Mouse (Mus musculus) T-helper 17 cell (primary cell): ENCODE results near the gene Ptprn2.

Source experiments
- in situ Hi-C, 2 experiments: fragments of 300-600 bp; cut with MboI, MseI; formaldehyde crosslinking; loops; 1 replicate in 1 of 2; 2 replicates in 1 of 2; pipeline ENCODE4 v1.15.1; 2025; ENCODE audit warnings: high pct_unique_total_duplicates in 2 of 2

Gene Ptprn2

DNA sequence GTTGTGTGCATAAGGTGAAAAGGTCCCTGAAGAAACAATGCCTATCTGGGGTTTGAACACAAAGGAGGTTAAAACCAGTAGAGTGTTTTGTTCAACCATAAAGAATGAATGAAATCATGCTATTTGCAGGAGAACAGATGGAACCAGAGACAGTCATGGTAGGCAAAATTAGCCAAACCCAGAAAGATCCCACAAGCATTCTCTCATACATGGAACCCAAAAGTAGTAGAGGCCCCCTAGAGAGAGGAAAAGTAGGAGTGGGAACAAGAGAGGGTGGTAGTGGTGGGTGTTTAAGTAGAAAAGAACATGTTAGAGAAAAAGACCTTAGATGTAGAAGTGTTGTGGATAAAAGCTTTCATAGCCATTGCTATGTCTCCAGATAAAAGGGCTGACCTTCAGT is 719.4 kb downstream of the Ptprn2 start:
- in situ Hi-C loops, result no loop called here

- in situ Hi-C loops, result no loop called here
Measured at GRCm38 (mm10) chr12:117207421-117208120, 722.1 kb downstream of the Ptprn2 start.

GRCm38 (mm10) chr12:117210467-117210866 is 724.9 kb downstream of the Ptprn2 start:
- in situ Hi-C loops, result no loop called here

DNA sequence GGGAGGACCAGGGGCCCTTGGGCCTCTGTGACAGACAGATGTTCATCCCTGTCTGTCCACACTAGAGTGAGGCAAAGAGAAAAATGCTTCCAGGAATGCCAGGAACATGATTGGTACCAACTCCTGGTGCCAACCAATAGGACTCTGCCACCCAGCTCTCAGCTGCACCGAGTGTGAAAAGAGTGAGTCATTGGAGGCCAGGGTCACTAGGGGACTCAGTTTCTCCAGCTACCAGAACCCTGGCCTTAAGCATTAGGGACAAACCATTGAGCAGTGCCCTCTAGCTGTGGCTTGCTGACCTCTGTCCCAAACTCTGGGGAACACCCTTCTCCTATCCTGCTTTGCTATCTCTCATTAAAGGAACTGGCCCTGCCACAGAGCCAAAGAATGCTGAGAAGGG is 728.0 kb downstream of the Ptprn2 start:
- in situ Hi-C loops, result no loop called here

- in situ Hi-C loops, result no loop called here
Measured at GRCm38 (mm10) chr12:117214272-117214671, 728.8 kb downstream of the Ptprn2 start.

DNA sequence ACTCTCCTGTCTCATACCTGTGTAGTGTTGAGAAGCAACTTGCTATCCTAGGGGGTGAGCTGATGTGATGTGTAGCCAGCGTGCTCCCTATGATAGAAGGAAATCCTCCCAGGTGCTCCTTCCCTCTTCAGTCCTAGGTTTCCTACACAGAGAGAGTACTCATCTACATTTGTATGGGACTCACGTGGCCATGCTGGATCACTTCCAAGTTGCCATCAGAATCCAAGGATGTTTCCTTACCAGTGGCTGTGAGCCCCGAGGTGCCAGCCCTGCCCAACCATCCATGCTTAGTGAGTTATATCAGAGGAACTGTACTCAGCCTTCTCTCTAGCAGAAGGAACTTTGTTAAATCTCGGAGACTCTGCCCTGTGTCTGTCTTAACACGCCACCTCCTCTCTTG is 729.4 kb downstream of the Ptprn2 start:
- in situ Hi-C loops, result no loop called here

DNA sequence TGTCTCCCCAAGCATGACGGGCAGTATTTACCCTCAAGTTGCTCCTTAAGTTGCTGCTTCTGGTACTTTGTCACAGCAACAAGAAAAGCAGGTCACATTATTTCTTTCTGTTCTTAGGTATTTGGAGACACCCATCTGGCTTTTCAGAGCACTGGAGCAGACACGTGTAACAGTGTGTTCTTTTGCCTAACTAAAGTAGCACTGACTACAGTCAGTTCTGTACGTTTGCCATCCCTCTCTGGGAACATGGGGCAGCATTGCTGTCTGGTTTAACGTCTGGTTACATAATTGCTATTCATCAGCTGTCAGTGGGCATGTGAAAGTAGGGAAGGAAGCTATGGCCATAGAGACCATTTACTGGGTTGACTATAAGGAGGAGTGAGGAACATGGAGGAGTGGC is 736.4 kb downstream of the Ptprn2 start:
- in situ Hi-C loops, result no loop called here

- in situ Hi-C loops, result no loop called here
Measured at GRCm38 (mm10) chr12:117224036-117224435, 738.5 kb downstream of the Ptprn2 start.

GRCm38 (mm10) chr12:117227236-117227635 is 741.7 kb downstream of the Ptprn2 start:
- in situ Hi-C loops, result no loop called here

- in situ Hi-C loops, result no loop called here
Measured at GRCm38 (mm10) chr12:117229442-117229841, 743.9 kb downstream of the Ptprn2 start.

DNA sequence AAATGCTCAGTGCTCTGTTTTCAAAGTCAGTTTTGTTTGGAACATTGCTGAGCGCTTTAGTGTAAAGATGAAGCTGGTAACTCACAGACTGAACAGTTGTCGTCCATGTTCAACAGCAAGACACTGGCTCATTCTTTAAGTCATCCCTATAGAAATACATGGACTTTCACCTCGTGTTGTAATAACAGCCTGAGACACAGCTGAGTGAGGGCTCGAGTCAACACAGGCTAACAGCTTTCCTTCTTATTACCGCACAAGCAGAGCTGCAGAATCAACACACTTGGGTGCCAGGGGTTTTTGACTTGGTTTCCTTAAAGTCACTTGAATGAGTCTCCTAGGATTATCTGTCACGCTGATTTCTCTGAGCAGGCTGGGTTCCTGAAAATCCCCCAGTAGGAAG is 744.8 kb downstream of the Ptprn2 start:
- in situ Hi-C loops, result no loop called here

DNA sequence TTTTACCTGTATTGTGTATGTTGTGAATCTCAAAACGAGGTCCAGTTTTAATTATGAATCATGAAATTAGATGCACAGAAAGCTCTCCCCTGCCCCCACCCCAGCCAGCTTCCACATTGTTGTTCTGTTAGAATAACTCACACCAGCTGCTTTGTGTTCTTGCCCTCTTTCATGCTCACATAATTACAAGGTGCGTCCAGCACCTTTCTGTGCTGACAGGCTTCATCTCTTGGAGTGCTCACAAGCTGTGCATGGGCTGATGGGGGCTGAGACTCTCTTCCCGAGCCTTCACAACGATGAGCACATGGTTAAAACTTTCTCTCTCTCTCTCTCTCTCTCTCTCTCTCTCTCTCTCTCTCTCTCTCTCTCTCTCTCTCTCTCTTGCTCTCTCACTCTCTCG is 746.3 kb downstream of the Ptprn2 start:
- in situ Hi-C loops, result no loop called here

DNA sequence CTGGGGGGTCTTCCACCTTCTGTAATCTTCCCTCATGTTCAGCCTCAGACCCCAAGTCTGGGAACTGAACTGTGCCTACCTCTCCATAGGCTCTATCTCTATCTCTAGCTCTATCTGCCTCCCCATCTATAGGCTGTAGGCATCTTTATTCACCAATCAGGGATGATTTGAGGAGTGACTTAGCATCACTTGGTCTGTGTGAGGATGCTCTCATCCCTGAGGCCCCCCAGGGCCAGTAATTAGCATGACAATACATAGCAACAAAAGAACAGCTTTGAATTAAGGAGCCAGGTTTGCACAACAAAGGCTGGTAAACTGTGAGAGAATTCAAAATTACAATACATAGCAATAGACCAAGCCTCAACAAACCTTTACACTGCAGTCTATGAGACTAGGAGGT is 749.6 kb downstream of the Ptprn2 start:
- in situ Hi-C loops, result no loop called here

GRCm38 (mm10) chr12:117236020-117236734 is 750.7 kb downstream of the Ptprn2 start:
- in situ Hi-C loops, result no loop called here

DNA sequence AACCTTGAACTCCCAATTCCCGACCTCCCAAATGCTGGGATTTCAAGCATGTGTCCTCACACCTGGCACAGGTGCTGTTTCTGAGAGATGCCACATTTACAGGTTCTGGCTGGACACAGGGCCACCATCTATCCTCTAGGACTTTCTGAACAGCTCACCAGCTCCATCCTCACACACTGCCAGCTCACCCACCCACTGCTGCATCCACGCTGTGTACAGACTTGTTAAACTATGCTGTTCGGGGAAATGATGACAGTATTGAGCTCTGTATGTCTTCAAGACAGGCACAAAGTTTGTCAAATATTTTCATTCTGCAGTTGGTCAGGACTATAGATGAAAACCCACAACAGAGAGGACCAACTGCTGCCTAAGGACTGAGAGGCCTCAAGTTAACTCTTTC is 751.5 kb downstream of the Ptprn2 start:
- in situ Hi-C loops, result no loop called here

DNA sequence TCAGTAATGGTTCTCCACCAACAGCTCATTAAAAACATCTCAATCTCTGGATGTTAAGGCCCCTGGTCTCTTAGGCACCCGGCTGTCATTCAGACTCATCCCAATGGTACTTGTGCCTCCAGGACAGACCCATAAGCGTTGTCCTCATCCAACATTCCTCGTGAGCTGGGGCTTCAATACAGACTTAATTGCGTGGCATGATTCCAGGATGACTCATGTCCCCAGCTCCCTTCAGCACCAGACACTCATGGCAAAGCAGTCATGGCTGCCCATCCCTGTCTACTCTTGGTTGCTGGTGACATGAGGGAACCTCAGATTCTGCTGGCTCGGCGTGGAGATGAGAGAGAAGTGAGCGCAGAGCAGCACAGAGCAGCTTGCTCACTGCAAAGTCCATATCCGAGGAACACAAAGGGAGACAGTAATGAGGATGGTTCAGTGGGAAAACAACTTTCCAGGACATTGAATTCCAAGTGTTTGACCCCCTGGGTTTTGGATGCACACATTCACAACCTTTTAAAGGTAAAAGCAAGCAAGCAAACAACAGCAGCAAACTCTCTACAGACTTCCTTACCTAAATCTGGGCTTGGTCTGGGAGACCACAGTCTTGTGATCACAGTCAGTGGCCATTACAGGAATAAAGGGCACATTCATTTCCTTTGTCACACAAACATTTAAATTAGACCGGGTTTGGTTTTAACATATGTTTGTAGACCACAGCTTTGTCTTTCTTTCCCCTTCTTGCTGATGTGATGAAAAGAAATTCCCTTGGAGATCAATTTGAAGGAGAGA is 754.6 kb downstream of the Ptprn2 start:
- in situ Hi-C loops, result no loop called here

- in situ Hi-C loops, result no loop called here
Measured at GRCm38 (mm10) chr12:117242181-117242580, 756.7 kb downstream of the Ptprn2 start.

DNA sequence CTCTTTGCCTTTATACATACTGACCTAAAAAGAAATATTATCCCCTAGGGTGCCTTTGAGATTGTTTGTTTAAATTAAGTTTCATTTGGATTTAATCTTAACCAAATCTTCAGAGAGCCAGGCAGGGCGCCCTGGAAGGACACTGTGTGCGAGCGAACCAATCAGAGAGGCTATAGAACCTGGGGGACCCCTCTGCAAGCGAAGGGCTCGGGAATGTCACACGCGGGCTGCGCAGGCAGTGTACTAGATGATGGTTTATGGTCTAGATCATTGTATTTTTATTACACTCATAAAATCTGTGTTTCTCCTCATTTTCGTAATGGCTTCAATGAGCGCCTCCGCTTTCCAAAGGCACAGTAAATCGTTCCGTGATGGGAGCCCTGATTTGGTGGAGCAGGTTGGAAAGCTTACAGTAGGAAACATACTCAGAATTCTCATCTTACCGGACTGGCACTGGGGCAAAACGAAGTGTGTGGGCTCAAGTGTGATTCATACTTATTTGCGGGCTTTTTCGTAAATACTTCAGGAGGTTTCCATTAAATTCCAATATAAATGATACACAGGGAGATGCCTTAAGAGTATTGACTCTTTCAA is 760.5 kb downstream of the Ptprn2 start:
- in situ Hi-C loops, result no loop called here

- in situ Hi-C loops, result no loop called here
Measured at GRCm38 (mm10) chr12:117250465-117250864, 764.9 kb downstream of the Ptprn2 start.

DNA sequence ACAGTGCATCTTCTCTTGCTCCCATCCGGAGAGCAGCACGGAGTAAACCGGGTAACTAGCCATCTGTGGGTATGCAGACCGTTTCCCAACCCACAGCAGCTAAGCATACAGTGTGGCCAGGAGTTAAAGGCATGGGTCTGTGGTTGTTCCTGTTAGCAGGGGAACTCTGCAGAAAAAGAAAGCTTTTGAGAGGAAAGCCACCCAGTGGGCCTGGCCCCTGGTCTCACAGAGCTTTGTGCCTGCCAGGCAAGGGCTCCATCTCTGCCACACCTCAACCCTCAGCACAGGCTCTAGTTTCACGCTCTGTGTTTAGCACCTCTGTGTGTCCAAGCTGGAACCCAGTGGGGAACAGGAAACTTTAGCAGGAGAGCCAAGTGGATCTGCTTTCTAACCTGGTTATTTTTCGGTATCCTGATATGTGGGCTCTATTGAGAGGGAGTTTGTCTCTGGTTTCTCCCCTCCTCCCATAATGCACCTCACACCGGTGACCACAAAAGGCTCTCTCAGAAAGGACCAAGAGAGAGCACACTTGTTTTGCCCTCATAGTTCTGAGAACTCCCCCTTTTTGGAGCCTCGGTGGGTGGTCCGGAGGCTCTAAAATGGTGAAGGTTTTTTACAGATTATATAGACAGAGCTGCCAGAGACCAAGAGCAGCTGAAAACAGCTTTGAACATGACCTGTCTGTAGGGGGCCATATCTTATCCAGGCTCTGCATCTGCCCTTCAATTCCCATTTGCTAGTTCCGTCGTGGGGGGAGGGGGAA is 766.3 kb downstream of the Ptprn2 start:
- in situ Hi-C loops, result no loop called here

DNA sequence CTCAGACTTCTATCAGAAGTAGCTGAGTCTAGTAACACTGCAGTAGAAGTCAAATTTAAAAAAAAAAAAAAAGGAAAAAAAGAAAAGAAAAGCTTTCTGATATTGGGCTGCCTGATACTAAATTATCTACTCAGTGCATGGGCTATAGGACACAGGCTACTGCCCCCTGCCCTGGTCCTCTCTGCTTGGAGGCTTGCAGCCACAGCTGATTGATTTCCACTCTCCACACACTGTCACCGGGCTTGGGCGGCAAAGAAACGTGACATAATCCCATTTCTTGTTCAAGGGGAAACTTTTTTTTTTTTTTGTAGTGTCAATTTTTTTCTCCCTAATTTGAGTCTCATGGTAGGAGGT is 766.9 kb downstream of the Ptprn2 start:
- in situ Hi-C loops, result no loop called here

- in situ Hi-C loops, result no loop called here
Measured at GRCm38 (mm10) chr12:117254356-117254755, 768.8 kb downstream of the Ptprn2 start.
